In the genomic region with DNA sequence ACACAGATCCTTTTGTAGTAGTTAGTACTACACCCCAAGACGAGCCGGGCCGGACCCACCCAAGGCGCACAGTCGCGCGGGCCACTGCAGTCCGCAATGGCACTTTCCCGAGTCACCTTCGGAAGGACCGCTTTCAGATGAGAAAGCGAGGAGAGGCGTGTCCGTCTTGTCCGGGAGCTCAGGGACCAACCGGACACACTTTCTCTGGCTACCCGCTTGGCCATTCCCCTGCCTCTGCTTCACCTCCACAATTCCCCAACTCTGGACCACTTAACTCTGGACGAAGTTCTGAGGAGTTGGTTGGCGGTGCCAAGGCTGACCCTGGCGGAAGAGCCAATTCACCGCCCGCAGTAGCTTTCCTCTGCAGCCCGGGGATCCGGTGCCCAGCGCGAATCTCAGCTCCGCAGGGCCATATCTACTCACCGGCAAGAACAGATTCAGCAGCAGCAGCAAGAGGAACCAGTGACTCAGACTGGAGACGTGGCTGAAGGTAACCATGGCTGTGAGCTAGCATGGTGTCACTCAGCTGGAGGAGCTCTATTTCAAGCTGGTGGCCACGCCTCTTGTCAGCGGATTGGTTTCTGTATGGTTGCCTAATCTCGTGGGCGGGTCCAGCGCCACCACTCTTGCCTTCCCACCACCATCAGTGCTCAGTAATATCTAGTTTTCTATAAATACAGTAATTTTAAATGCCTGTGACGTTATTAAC, we compare ENCODE assay signal across 7 mouse cellular contexts. TPM values are rescaled to one million over a fixed set of nuclear protein-coding genes. Genes with fewer than 3 reads are reported as not detected.
DNase-seq lines count a peak whose midpoint lies in the region; ATAC-seq lines count a peak whose summit lies in the region.

A gene (minus strand): TSS at position 514 of the 709 bp plus-strand sequence.

- H3K27ac ChIP-seq in intestine, embryonic 15.5 days: no peak within 1 kb of the TSS

- 4% methylated on average over 35 of the region's 35 CpGs for WGBS in intestine, embryonic 15.5 days

- H3K4me1 ChIP-seq in intestine, embryonic 15.5 days (replicated peaks): no peaks in the 10 kb centered on the region

- peak within 1 kb of the TSS; percentile 75 for H3K4me2 ChIP-seq in intestine, embryonic 15.5 days (replicated peaks)

- DNase-seq in ZHBTc4 (ENCODE audit: low read depth, low spot score): peak; percentile 85
- peak; percentile 53 for DNase-seq in embryo, embryonic 11.5 days (ENCODE audit: low read depth, low spot score)
- DNase-seq in gastrocnemius, postnatal 25 days: peak; percentile 72
- DNase-seq in left cerebral cortex, postnatal 14 days (ENCODE audit: low spot score in 2 of 2): peak; percentile 78 to 87
- DNase-seq in right cerebral cortex, postnatal 4 days: peak; percentile 36

- peak within 1 kb of the TSS; percentile 34 for H3K4me3 ChIP-seq in intestine, embryonic 15.5 days (replicated peaks)

- no peak within 1 kb of the TSS for H3K9ac ChIP-seq in intestine, embryonic 15.5 days

- H3K9me3 ChIP-seq in intestine, embryonic 15.5 days: no peaks in the 10 kb centered on the region

- intact Hi-C loops in left cerebral cortex, postnatal 14 days (cut with DNase I): no loop called here

- ATAC-seq in intestine, embryonic 15.5 days: peak; percentile 95
- peak; percentile 99 for ATAC-seq in megakaryocyte-erythroid progenitor cell, adult 5-6 weeks (replicated peaks; ENCODE audit: low FRiP score, low TSS enrichment, poor library complexity, severe bottlenecking)

- H3K27me3 ChIP-seq in intestine, embryonic 15.5 days (replicated peaks): no peaks in the 10 kb centered on the region

- peaks cover 6% of the 10 kb centered on the region; the same call in 1 of the 2 replicates for H3K36me3 ChIP-seq in intestine, embryonic 15.5 days

RNA-seq across cellular contexts. Expression of the gene that starts here (rescaled TPM):
- total RNA-seq in gastrocnemius, postnatal 25 days (2021): 1 to 10 TPM; 3.2 to 5.0 TPM
- polyA plus RNA-seq in intestine, embryonic 15.5 days (2015; fragmentation: Nextera tagmentation; extraction: Ambion mirVana): 0.69 and 1.2 TPM in 2 replicates
- 1 to 10 TPM in 1 of 2 experiments, under 1 TPM in 1; 0.92 to 1.0 TPM for total RNA-seq in left cerebral cortex, postnatal 14 days (2021)
- not detected in 2 replicates for total RNA-seq in megakaryocyte-erythroid progenitor cell, adult 5-6 weeks (2014; fragmentation: Nextera tagmentation)
- total RNA-seq in megakaryocyte-erythroid progenitor cell, adult 5-6 weeks (2017): 0.80 TPM in 1 of 2 replicates, not detected in the other

Comparison
In these comparisons a context has a peak if more than half of its experiments do, and no peak if none do; other contexts are left out.
1. Peak in ATAC-seq in megakaryocyte-erythroid progenitor cell, adult 5-6 weeks; RNA of the gene not detected or under 1 TPM.